Mouse (Mus musculus) neural tube, embryonic 14.5 days (tissue): Measurements from ENCODE around the gene Cd300c. TPM values are rescaled to one million over a fixed set of nuclear protein-coding genes. Genes with fewer than 3 reads are reported as not detected.
"Not testable (repeated sequence)": the region's sequence is repeated elsewhere in the genome, so short reads cannot be mapped to it uniquely, and the experiment has no call there.

Source experiments
- ATAC-seq: fragments of 200-750 bp; cut with Nextera tagmentation; 2 replicates; pipeline ENCODE4 v1.8.0; 2017; ENCODE audit warnings: low read depth, mild to moderate bottlenecking, moderate TSS enrichment, moderate library complexity
- H3K27ac ChIP-seq: fragments of 300-500 bp; sonication (generic); 2 replicates; pipeline ENCODE4 v1.5.1; 2014; ENCODE audit warnings: low read depth, mild to moderate bottlenecking, control low read depth, low read length, moderate library complexity, mixed read lengths
- H3K27me3 ChIP-seq: fragments of 300-500 bp; sonication (generic); 2 replicates; pipeline ENCODE4 v1.6.1; 2014; ENCODE audit warnings: low read length; ENCODE audit not compliant: control insufficient read depth, insufficient read depth
- H3K36me3 ChIP-seq: fragments of 300-500 bp; sonication (generic); 2 replicates; pipeline ENCODE4 v1.6.1; 2014; ENCODE audit warnings: low read length, mixed read lengths; ENCODE audit not compliant: control insufficient read depth, insufficient read depth
- H3K4me1 ChIP-seq: fragments of 300-500 bp; sonication (generic); 2 replicates; pipeline ENCODE4 v1.6.1; 2014; ENCODE audit warnings: low read length; ENCODE audit not compliant: control insufficient read depth, insufficient read depth
- H3K4me2 ChIP-seq: fragments of 300-500 bp; sonication (generic); 2 replicates; pipeline ENCODE4 v1.6.1; 2014; ENCODE audit warnings: mild to moderate bottlenecking, low read depth, low read length, control low read depth
- H3K4me3 ChIP-seq: fragments of 300-500 bp; sonication (generic); 2 replicates; pipeline ENCODE4 v1.5.1; 2014; ENCODE audit warnings: low read depth, low read length, control low read depth, mixed read lengths
- H3K9ac ChIP-seq: fragments of 300-500 bp; sonication (generic); replicated peaks from 2 replicates; pipeline ENCODE4 v1.6.1; 2014; ENCODE audit warnings: low read depth, mild to moderate bottlenecking, control low read depth, low read length, mixed read lengths
- H3K9me3 ChIP-seq: fragments of 300-500 bp; sonication (generic); 2 replicates; pipeline ENCODE4 v1.6.1; 2016; ENCODE audit warnings: low read length; ENCODE audit not compliant: control insufficient read depth
- WGBS: fragments of 180-500 bp; shearing (Covaris S2); extraction: QIAGEN DNeasy Blood & Tissue Kit; methylation state at CpG from one replicate; pipeline ENCODE4 v1.1.7; 2014; 5-methylcytosine and 5-hydroxymethylcytosine counted together
- polyA plus RNA-seq: library from polyadenylated mRNA; unstranded; fragments of >200 nt; fragmentation: Nextera tagmentation; extraction: Ambion mirVana; gene quantifications from 2 replicates; pipeline ENCODE4 v1.2.1, GENCODE M21; 2014

Cd300c gene
- not detected in 2 replicates for polyA plus RNA-seq

- H3K36me3 ChIP-seq, result no peaks in the 10 kb centered on the region
- H3K4me1 ChIP-seq, result no peaks in the 10 kb centered on the region
- H3K4me2 ChIP-seq, result no peak within 1 kb of the TSS
- no peak within 1 kb of the TSS for H3K27ac ChIP-seq
- H3K9me3 ChIP-seq, result no peaks in the 10 kb centered on the region
- ATAC-seq, result no peak
- WGBS, result 86% methylated on average over 9 of the region's 9 CpGs
- no peak within 1 kb of the TSS for H3K9ac ChIP-seq
- H3K4me3 ChIP-seq, result no peak within 1 kb of the TSS
- H3K27me3 ChIP-seq, result no peaks in the 10 kb centered on the region
Observed at GRCm38 (mm10) chr11:114968752-114969207, at the start of gene Cd300c. TSS of gene Cd300c (minus strand) at chr11:114969157.

GRCm38 (mm10) chr11:115016093-115016492 is 47.1 kb upstream of the Cd300c start, which contains the start of gene Cd300ld2:
TSS of gene Cd300ld2 (minus strand) at chr11:115016193.
- H3K4me1 ChIP-seq, H3K4me3 ChIP-seq, H3K4me2 ChIP-seq, H3K36me3 ChIP-seq, H3K27ac ChIP-seq, H3K9ac ChIP-seq, ATAC-seq, H3K27me3 ChIP-seq, H3K9me3 ChIP-seq: not testable (repeated sequence)
- no CpG with 5 or more reads among the region's 7 CpGs for WGBS

GRCm38 (mm10) chr11:115004070-115004469 is 35.1 kb upstream of the Cd300c start:
- ATAC-seq, result no peak
- H3K4me2 ChIP-seq, result no peak overlapping the region
- no peaks in the 10 kb centered on the region for H3K9me3 ChIP-seq
- no peaks in the 10 kb centered on the region for H3K27me3 ChIP-seq
- no peak overlapping the region for H3K27ac ChIP-seq
- H3K4me1 ChIP-seq, result no peaks in the 10 kb centered on the region
- H3K36me3 ChIP-seq, result no peaks in the 10 kb centered on the region
- H3K9ac ChIP-seq, result no peak overlapping the region
- H3K4me3 ChIP-seq, result no peak overlapping the region
- 88% methylated on average over 5 of the region's 5 CpGs for WGBS

- Histone ChIP-seq H3K4me3 (no peak within 1 kb of the TSS), H3K4me2 (no peak within 1 kb of the TSS), H3K9me3 (no peaks in the 10 kb centered on the region), H3K9ac (no peak within 1 kb of the TSS), H3K27me3 (no peaks in the 10 kb centered on the region), H3K27ac (no peak within 1 kb of the TSS), H3K4me1 (no peaks in the 10 kb centered on the region), H3K36me3 (no peaks in the 10 kb centered on the region)
- ATAC-seq, result no peak
- 88% methylated on average over 7 of the region's 7 CpGs for WGBS
Observed at GRCm38 (mm10) chr11:115001474-115002040, 32.6 kb upstream of the Cd300c start, which contains the start of gene Cd300c2. TSS of gene Cd300c2 (minus strand) at chr11:115001880.

GRCm38 (mm10) chr11:114989793-114990192 is 20.8 kb upstream of the Cd300c start, which contains the start of gene Cd300ld:
TSS of gene Cd300ld (minus strand) at chr11:114989922.
- H3K4me3 ChIP-seq, result no peak within 1 kb of the TSS
- no peak within 1 kb of the TSS for H3K27ac ChIP-seq
- H3K27me3 ChIP-seq, result no peaks in the 10 kb centered on the region
- H3K36me3 ChIP-seq, result no peaks in the 10 kb centered on the region
- no peak within 1 kb of the TSS for H3K9ac ChIP-seq
- 85% methylated on average over 4 of the region's 4 CpGs for WGBS
- no peaks in the 10 kb centered on the region for H3K9me3 ChIP-seq
- no peak for ATAC-seq
- H3K4me1 ChIP-seq, result no peaks in the 10 kb centered on the region
- no peak within 1 kb of the TSS for H3K4me2 ChIP-seq

GRCm38 (mm10) chr11:114981866-114982265 is 12.9 kb upstream of the Cd300c start:
- H3K9ac ChIP-seq, result no peak overlapping the region
- WGBS, result 81% methylated on average over 4 of the region's 4 CpGs
- no peak for ATAC-seq

GRCm38 (mm10) chr11:114972726-114973125 is 3.8 kb upstream of the Cd300c start:
- 82% methylated on average over 10 of the region's 10 CpGs for WGBS
- no peaks in the 10 kb centered on the region for H3K9me3 ChIP-seq

More at GRCm38 (mm10) chr11:114981866-114982265, 12.9 kb upstream of the Cd300c start:
- H3K4me3 ChIP-seq, result no peak overlapping the region
- H3K4me1 ChIP-seq, result no peaks in the 10 kb centered on the region
- no peak overlapping the region for H3K4me2 ChIP-seq
- H3K36me3 ChIP-seq, result no peaks in the 10 kb centered on the region
- no peak overlapping the region for H3K27ac ChIP-seq
- H3K27me3 ChIP-seq, result no peaks in the 10 kb centered on the region
- H3K9me3 ChIP-seq, result no peaks in the 10 kb centered on the region; the same call in 1 of the 2 replicates

GRCm38 (mm10) chr11:114965182-114965828 is 3.7 kb downstream of the Cd300c start:
- no peak overlapping the region for H3K4me2 ChIP-seq
- H3K4me1 ChIP-seq, result no peaks in the 10 kb centered on the region
- H3K9ac ChIP-seq, result no peak overlapping the region
- no peaks in the 10 kb centered on the region for H3K27me3 ChIP-seq
- H3K36me3 ChIP-seq, result no peaks in the 10 kb centered on the region
- H3K9me3 ChIP-seq, result no peaks in the 10 kb centered on the region
- ATAC-seq, result no peak
- no peak overlapping the region for H3K4me3 ChIP-seq
- no peak overlapping the region for H3K27ac ChIP-seq
- 71% methylated on average over 3 of the region's 3 CpGs for WGBS

More at GRCm38 (mm10) chr11:114972726-114973125, 3.8 kb upstream of the Cd300c start:
- H3K9ac ChIP-seq, result no peak overlapping the region
- H3K27ac ChIP-seq, result no peak overlapping the region
- no peaks in the 10 kb centered on the region for H3K27me3 ChIP-seq
- H3K4me2 ChIP-seq, result no peak overlapping the region
- no peaks in the 10 kb centered on the region for H3K4me1 ChIP-seq
- no peaks in the 10 kb centered on the region for H3K36me3 ChIP-seq
- ATAC-seq, result no peak
- H3K4me3 ChIP-seq, result no peak overlapping the region

GRCm38 (mm10) chr11:114960369-114960768 is 8.6 kb downstream of the Cd300c start:
- Histone ChIP-seq H3K4me1 (no peaks in the 10 kb centered on the region), H3K4me2 (no peak overlapping the region), H3K27ac (no peak overlapping the region), H3K27me3 (no peaks in the 10 kb centered on the region), H3K36me3 (no peaks in the 10 kb centered on the region), H3K9me3 (no peaks in the 10 kb centered on the region), H3K9ac (no peak overlapping the region), H3K4me3 (no peak overlapping the region)
- ATAC-seq, result no peak
- 70% methylated on average over 1 of the region's 1 CpGs for WGBS
